Comparison of ENCODE assay signal across 8 mouse cellular contexts in genomic region chr5:125348487-125348886, GRCm38 (mm10). TPM values are rescaled to one million over a fixed set of nuclear protein-coding genes. Genes with fewer than 3 reads are reported as not detected.
A peak's percentile ranks its signal among the peaks of the same experiment; 100 is the strongest.
DNase-seq lines count a peak whose midpoint lies in the region; ATAC-seq and TF ChIP-seq lines count a peak whose summit lies in the region.

No protein-coding gene starts in this region.

- ATAC-seq in lung, embryonic 14.5 days (ENCODE audit: insufficient read depth): no peak

- H3K27ac ChIP-seq in lung, embryonic 14.5 days (ENCODE audit: low read depth): no peak overlapping the region

- peak; percentile 66 to 74 for DNase-seq in cerebellum, postnatal 10 days
- no peak for DNase-seq in cerebellum, adult 9-10 months
- DNase-seq in right cerebral cortex, postnatal 14 days: peak; percentile 44
- DNase-seq in right cerebral cortex, postnatal 10 days (ENCODE audit: low spot score in 2 of 2): no peak
- peak; percentile 38 for DNase-seq in embryo, embryonic 10 days (ENCODE audit: low spot score)
- DNase-seq in kidney, adult 9 months: peak; percentile 72
- peak; percentile 65 for DNase-seq in lung, embryonic 14.5 days
- peak; percentile 86 for DNase-seq in testis, postnatal 10 days (ENCODE audit: low spot score)

- no peak overlapping the region for H3K9ac ChIP-seq in lung, embryonic 14.5 days

- H3K4me1 ChIP-seq in lung, embryonic 14.5 days (ENCODE audit: insufficient read depth): no peaks in the 10 kb centered on the region

- no peak overlapping the region for H3K4me3 ChIP-seq in lung, embryonic 14.5 days (ENCODE audit: low read depth, low read length)

- H3K36me3 ChIP-seq in lung, embryonic 14.5 days (ENCODE audit: insufficient read depth): no peaks in the 10 kb centered on the region

- no peaks in the 10 kb centered on the region for H3K9me3 ChIP-seq in lung, embryonic 14.5 days (ENCODE audit: low read depth, low read length)

- H3K27me3 ChIP-seq in lung, embryonic 14.5 days (ENCODE audit: insufficient read depth, low read length): no peaks in the 10 kb centered on the region

- H3K4me2 ChIP-seq in lung, embryonic 14.5 days: no peak overlapping the region

- TF ChIP-seq CTCF in lung, embryonic 14.5 days (IDR thresholded peaks at IDR 0.05; ENCODE audit: low read depth): peak; percentile 71

- 27% methylated on average over 8 of the region's 8 CpGs for WGBS in lung, embryonic 14.5 days

RNA-seq across cellular contexts. Expression of gene Scarb1, which starts 7.6 kb away (rescaled TPM):
- 51.4 and 58.0 TPM in 2 replicates for polyA plus RNA-seq in lung, embryonic 14.5 days (2014; fragmentation: Nextera tagmentation; extraction: Ambion mirVana)

RNA-seq across cellular contexts. Expression of gene Gm10382, which starts 40.6 kb away (rescaled TPM):
- polyA plus RNA-seq in lung, embryonic 14.5 days (2014; fragmentation: Nextera tagmentation; extraction: Ambion mirVana): 0.45 and 0.46 TPM in 2 replicates

RNA-seq across cellular contexts. Expression of gene Ubc, which starts 41.5 kb away (rescaled TPM):
- polyA plus RNA-seq in lung, embryonic 14.5 days (2014; fragmentation: Nextera tagmentation; extraction: Ambion mirVana): 1,057 and 1,103 TPM in 2 replicates

Comparison
In these comparisons a context has a peak if more than half of its experiments do, and no peak if none do; other contexts are left out.
1. DNase-seq: peak in cerebellum, postnatal 10 days (2 of 2), right cerebral cortex, postnatal 14 days (single experiment), embryo, embryonic 10 days (single experiment), kidney, adult 9 months (single experiment), lung, embryonic 14.5 days (single experiment) and testis, postnatal 10 days (single experiment); none in cerebellum, adult 9-10 months (single experiment) and right cerebral cortex, postnatal 10 days (0 of 2).